Mouse (Mus musculus) midbrain, embryonic 13.5 days (tissue): ENCODE measurements around the gene Mcl1. TPM values are rescaled to one million over a fixed set of nuclear protein-coding genes. Genes with fewer than 3 reads are reported as not detected.

Experiments used
- ATAC-seq: fragments of 200-750 bp; cut with Nextera tagmentation; 2 replicates; pipeline ENCODE4 v1.8.0; 2017; ENCODE audit warnings: mild to moderate bottlenecking, moderate TSS enrichment, moderate library complexity
- H3K27ac ChIP-seq: fragments of 300-500 bp; sonication (generic); 2 replicates; pipeline ENCODE4 v1.5.1; 2015; ENCODE audit warnings: inconsistent platforms, mild to moderate bottlenecking, moderate library complexity
- H3K27me3 ChIP-seq: fragments of 300-500 bp; sonication (generic); 2 replicates; pipeline ENCODE4 v1.6.1; 2015; ENCODE audit warnings: mild to moderate bottlenecking, inconsistent platforms
- H3K36me3 ChIP-seq: fragments of 300-500 bp; sonication (generic); 2 replicates; pipeline ENCODE4 v1.6.1; 2015; ENCODE audit warnings: mild to moderate bottlenecking, inconsistent platforms
- H3K4me1 ChIP-seq: fragments of 300-500 bp; sonication (generic); replicated peaks from 2 replicates; pipeline ENCODE4 v1.6.1; 2015; ENCODE audit warnings: inconsistent platforms
- H3K4me2 ChIP-seq: fragments of 300-500 bp; sonication (generic); replicated peaks from 2 replicates; pipeline ENCODE4 v1.6.1; 2015; ENCODE audit warnings: moderate library complexity, mild to moderate bottlenecking, inconsistent platforms
- H3K4me3 ChIP-seq: fragments of 300-500 bp; sonication (generic); replicated peaks from 2 replicates; pipeline ENCODE4 v1.5.1; 2015; ENCODE audit warnings: mild to moderate bottlenecking, inconsistent platforms
- H3K9ac ChIP-seq: fragments of 300-500 bp; sonication (generic); replicated peaks from 2 replicates; pipeline ENCODE4 v1.6.1; 2015; ENCODE audit warnings: mild to moderate bottlenecking, inconsistent platforms
- H3K9me3 ChIP-seq: fragments of 300-500 bp; sonication (generic); 2 replicates; pipeline ENCODE4 v1.6.1; 2016; ENCODE audit warnings: mild to moderate bottlenecking, inconsistent platforms
- WGBS: fragments of 180-500 bp; shearing (Covaris S2); methylation state at CpG from one replicate; pipeline ENCODE4 v1.1.7; 2015; 5-methylcytosine and 5-hydroxymethylcytosine counted together
- polyA plus RNA-seq: library from polyadenylated mRNA; unstranded; fragments of >200 nt; fragmentation: Nextera tagmentation; extraction: Ambion mirVana; gene quantifications from 2 replicates; pipeline ENCODE4 v1.2.1, GENCODE M21; 2015

Mcl1 gene
- polyA plus RNA-seq, 1 experiment from 2014 or later, result 56.3 TPM

GRCm38 (mm10) chr3:95631304-95631703, 27.3 kb upstream of the Mcl1 start:
- peaks cover 94% of the 10 kb centered on the region for H3K36me3 ChIP-seq

GRCm38 (mm10) chr3:95632648-95633588, 25.7 kb upstream of the Mcl1 start:
- 84% methylated on average over 12 of the region's 12 CpGs for WGBS
- ATAC-seq, result no peak
- Histone ChIP-seq H3K27ac (no peak overlapping the region), H3K4me3 (no peak overlapping the region), H3K36me3 (peaks cover 96% of the 10 kb centered on the region), H3K4me2 (no peak overlapping the region), H3K9me3 (no peaks in the 10 kb centered on the region), H3K27me3 (no peaks in the 10 kb centered on the region), H3K4me1 (0 out of 2 replicates have a peak, but pooled peaks cover 2% of the 10 kb centered on the region), H3K9ac (no peak overlapping the region)

More at GRCm38 (mm10) chr3:95631304-95631703, 27.3 kb upstream of the Mcl1 start:
- H3K4me2 ChIP-seq, result no peak overlapping the region
- no peaks in the 10 kb centered on the region for H3K27me3 ChIP-seq
- ATAC-seq, result no peak
- H3K27ac ChIP-seq, result no peak overlapping the region
- no peak overlapping the region for H3K4me3 ChIP-seq
- H3K9ac ChIP-seq, result no peak overlapping the region
- peaks cover 18% of the 10 kb centered on the region for H3K4me1 ChIP-seq
- no peaks in the 10 kb centered on the region for H3K9me3 ChIP-seq
- 80% methylated on average over 6 of the region's 6 CpGs for WGBS

GRCm38 (mm10) chr3:95635636-95636035, 23.0 kb upstream of the Mcl1 start:
- H3K27ac ChIP-seq, result no peak overlapping the region
- H3K27me3 ChIP-seq, result no peaks in the 10 kb centered on the region
- H3K9ac ChIP-seq, result no peak overlapping the region
- WGBS, result 77% methylated on average over 4 of the region's 4 CpGs
- H3K4me3 ChIP-seq, result no peak overlapping the region
- no peaks in the 10 kb centered on the region for H3K9me3 ChIP-seq
- no peak overlapping the region for H3K4me2 ChIP-seq
- H3K36me3 ChIP-seq, result peaks cover 88% of the 10 kb centered on the region
- no peak for ATAC-seq
- no peaks in the 10 kb centered on the region for H3K4me1 ChIP-seq

GRCm38 (mm10) chr3:95636072-95636471, 22.5 kb upstream of the Mcl1 start:
- no peak overlapping the region for H3K9ac ChIP-seq
- no peaks in the 10 kb centered on the region for H3K4me1 ChIP-seq
- H3K36me3 ChIP-seq, result peaks cover 84% of the 10 kb centered on the region
- WGBS, result 87% methylated on average over 4 of the region's 4 CpGs
- no peak overlapping the region for H3K27ac ChIP-seq
- no peak for ATAC-seq
- H3K4me3 ChIP-seq, result no peak overlapping the region
- H3K4me2 ChIP-seq, result no peak overlapping the region
- H3K9me3 ChIP-seq, result no peaks in the 10 kb centered on the region
- no peaks in the 10 kb centered on the region for H3K27me3 ChIP-seq

GRCm38 (mm10) chr3:95639694-95640093, 18.9 kb upstream of the Mcl1 start:
- no peaks in the 10 kb centered on the region for H3K9me3 ChIP-seq
- H3K4me3 ChIP-seq, result no peak overlapping the region
- no peak overlapping the region for H3K27ac ChIP-seq
- H3K27me3 ChIP-seq, result no peaks in the 10 kb centered on the region
- ATAC-seq, result no peak
- no peak overlapping the region for H3K9ac ChIP-seq
- H3K36me3 ChIP-seq, result peaks cover 54% of the 10 kb centered on the region
- WGBS, result 100% methylated on average over 1 of the region's 1 CpGs
- H3K4me2 ChIP-seq, result no peak overlapping the region
- no peaks in the 10 kb centered on the region for H3K4me1 ChIP-seq

- Histone ChIP-seq H3K9ac (no peak overlapping the region), H3K36me3 (peaks cover 20% of the 10 kb centered on the region), H3K9me3 (no peaks in the 10 kb centered on the region), H3K27ac (no peak overlapping the region), H3K27me3 (no peaks in the 10 kb centered on the region), H3K4me2 (no peak overlapping the region), H3K4me1 (no peaks in the 10 kb centered on the region), H3K4me3 (no peak overlapping the region)
- ATAC-seq, result no peak
- 89% methylated on average over 7 of the region's 7 CpGs for WGBS
Measured at GRCm38 (mm10) chr3:95643097-95643496, 15.5 kb upstream of the Mcl1 start.

- no peak overlapping the region for H3K4me3 ChIP-seq
- no peaks in the 10 kb centered on the region for H3K27me3 ChIP-seq
- no peaks in the 10 kb centered on the region for H3K4me1 ChIP-seq
- 0 out of 2 replicates have a peak, but pooled peaks cover 3% of the 10 kb centered on the region for H3K36me3 ChIP-seq
- 70% methylated on average over 10 of the region's 10 CpGs for WGBS
- no peak overlapping the region for H3K4me2 ChIP-seq
- no peak overlapping the region for H3K9ac ChIP-seq
- H3K27ac ChIP-seq, result no peak overlapping the region
- no peak for ATAC-seq
- no peaks in the 10 kb centered on the region for H3K9me3 ChIP-seq
Measured at GRCm38 (mm10) chr3:95645313-95646235, 13.0 kb upstream of the Mcl1 start.

GRCm38 (mm10) chr3:95648016-95648415, 10.6 kb upstream of the Mcl1 start:
- Histone ChIP-seq H3K27me3 (no peaks in the 10 kb centered on the region), H3K9me3 (no peaks in the 10 kb centered on the region), H3K36me3 (no peaks in the 10 kb centered on the region), H3K4me3 (no peak overlapping the region), H3K4me1 (peaks cover 3% of the 10 kb centered on the region; the same call in 1 of the 2 replicates), H3K9ac (no peak overlapping the region), H3K27ac (no peak overlapping the region), H3K4me2 (no peak overlapping the region)
- 95% methylated on average over 5 of the region's 5 CpGs for WGBS
- ATAC-seq, result no peak

GRCm38 (mm10) chr3:95650276-95651032, 8.1 kb upstream of the Mcl1 start:
- Histone ChIP-seq H3K4me3 (no peak overlapping the region), H3K9ac (no peak overlapping the region), H3K4me1 (peaks cover 9% of the 10 kb centered on the region), H3K27ac (no peak overlapping the region), H3K4me2 (no peak overlapping the region), H3K36me3 (no peaks in the 10 kb centered on the region), H3K9me3 (no peaks in the 10 kb centered on the region), H3K27me3 (no peaks in the 10 kb centered on the region)
- 83% methylated on average over 6 of the region's 6 CpGs for WGBS
- ATAC-seq, result no peak

- WGBS, result 90% methylated on average over 3 of the region's 3 CpGs
- H3K4me3 ChIP-seq, result no peak overlapping the region
- H3K27me3 ChIP-seq, result no peaks in the 10 kb centered on the region
- H3K4me2 ChIP-seq, result no peak overlapping the region
- no peaks in the 10 kb centered on the region for H3K36me3 ChIP-seq
- ATAC-seq, result no peak
- no peaks in the 10 kb centered on the region for H3K9me3 ChIP-seq
- no peak overlapping the region for H3K9ac ChIP-seq
- H3K4me1 ChIP-seq, result peaks cover 9% of the 10 kb centered on the region
- no peak overlapping the region for H3K27ac ChIP-seq
Measured at GRCm38 (mm10) chr3:95651033-95651373, 7.6 kb upstream of the Mcl1 start.

GRCm38 (mm10) chr3:95651391-95652203, 7.0 kb upstream of the Mcl1 start:
- no peaks in the 10 kb centered on the region for H3K36me3 ChIP-seq

More at GRCm38 (mm10) chr3:95651391-95652203, 7.0 kb upstream of the Mcl1 start:
- no peak for ATAC-seq
- WGBS, result 94% methylated on average over 16 of the region's 16 CpGs
- H3K9ac ChIP-seq, result no peak overlapping the region
- no peak overlapping the region for H3K27ac ChIP-seq
- H3K9me3 ChIP-seq, result no peaks in the 10 kb centered on the region
- H3K4me1 ChIP-seq, result peaks cover 9% of the 10 kb centered on the region
- H3K4me3 ChIP-seq, result no peak overlapping the region
- no peak overlapping the region for H3K4me2 ChIP-seq
- H3K27me3 ChIP-seq, result no peaks in the 10 kb centered on the region
